Mouse (Mus musculus): Measurements from ENCODE around the gene Mtss1l.
A peak's percentile ranks its signal among the peaks of the same experiment; 100 is the strongest.

Mtss1l gene

GRCm38 (mm10) chr8:110706288-110706870, 14.9 kb upstream of the Mtss1l start:
- DNase-seq, result peak in 1 of 2 experiments; percentile 35

- peak in 1 of 2 experiments; percentile 35 for DNase-seq
Measured at GRCm38 (mm10) chr8:110708429-110708828, 12.8 kb upstream of the Mtss1l start.

- DNase-seq, result no peak
Measured at GRCm38 (mm10) chr8:110710593-110710992, 10.7 kb upstream of the Mtss1l start.

- no peak for DNase-seq
Measured at GRCm38 (mm10) chr8:110711271-110711934, 9.9 kb upstream of the Mtss1l start.

- DNase-seq, result no peak
Measured at GRCm38 (mm10) chr8:110713073-110713472, 8.2 kb upstream of the Mtss1l start.

- no peak for DNase-seq
Measured at GRCm38 (mm10) chr8:110714827-110715519, 6.3 kb upstream of the Mtss1l start.

- DNase-seq, result peak; percentile 71 to 82
Measured at GRCm38 (mm10) chr8:110716075-110716474, 5.2 kb upstream of the Mtss1l start.

- DNase-seq, result no peak
Measured at GRCm38 (mm10) chr8:110717131-110717530, 4.1 kb upstream of the Mtss1l start.

GRCm38 (mm10) chr8:110718209-110718968, 2.9 kb upstream of the Mtss1l start:
- DNase-seq, result peak in 1 of 2 experiments; percentile 46

- peak; percentile 65 to 73 for DNase-seq
Measured at GRCm38 (mm10) chr8:110718969-110719670, 2.2 kb upstream of the Mtss1l start.

- no peak for DNase-seq
Measured at GRCm38 (mm10) chr8:110719898-110720653, 1.2 kb upstream of the Mtss1l start.

- DNase-seq, result peak; percentile 75
Measured at GRCm38 (mm10) chr8:110721606-110722413, 534 bp downstream of the Mtss1l start.

- peak in 1 of 2 experiments; percentile 54 for DNase-seq
Measured at GRCm38 (mm10) chr8:110722414-110723011, 1.2 kb downstream of the Mtss1l start.

- no peak for DNase-seq
Measured at GRCm38 (mm10) chr8:110724493-110724892, 3.2 kb downstream of the Mtss1l start.

- DNase-seq, result no peak
Measured at GRCm38 (mm10) chr8:110725084-110725838, 4.0 kb downstream of the Mtss1l start.

GRCm38 (mm10) chr8:110726893-110727292, 5.6 kb downstream of the Mtss1l start:
- DNase-seq, result peak; percentile 91 to 96

GRCm38 (mm10) chr8:110731346-110731859, 10.1 kb downstream of the Mtss1l start:
- DNase-seq, result peak in 1 of 2 experiments; percentile 20

- peak in 1 of 2 experiments; percentile 51 for DNase-seq
Measured at GRCm38 (mm10) chr8:110733036-110733435, 11.8 kb downstream of the Mtss1l start.

- peak in 1 of 2 experiments; percentile 45 for DNase-seq
Measured at GRCm38 (mm10) chr8:110738591-110739195, 17.4 kb downstream of the Mtss1l start.
